Mouse (Mus musculus) cerebellum, adult 2 months (tissue): ENCODE data around the gene Uvrag. TPM values are rescaled to one million over a fixed set of nuclear protein-coding genes. Genes with fewer than 3 reads are reported as not detected.

Experiments
- DNase-seq, 2 experiments: peaks; one replicate each; pipeline ENCODE4 v3.0.0; 2021
- H3K27ac ChIP-seq: fragments of 200-500 bp; 2 replicates; pipeline ENCODE4 v1.5.1; 2012; ENCODE audit warnings: low read length, control low read depth, inconsistent platforms; ENCODE audit not compliant: insufficient read depth
- H3K27me3 ChIP-seq: fragments of 200-500 bp; 2 replicates; pipeline ENCODE4 v1.6.1; 2012; ENCODE audit warnings: inconsistent platforms, mild to moderate bottlenecking, low read length, moderate library complexity; ENCODE audit not compliant: control insufficient read depth, insufficient read depth
- H3K4me1 ChIP-seq: fragments of 200-500 bp; 2 replicates; pipeline ENCODE4 v1.6.1; 2011; ENCODE audit warnings: low read length; ENCODE audit not compliant: control insufficient read depth, insufficient read depth
- H3K4me3 ChIP-seq: fragments of 200-500 bp; replicated peaks from 2 replicates; pipeline ENCODE3; 2011; ENCODE audit warnings: mild to moderate bottlenecking, low read depth, low read length, control low read depth; ENCODE audit not compliant: insufficient read depth
- CTCF ChIP-seq: fragments of 200-500 bp; IDR thresholded peaks from 2 replicates; pipeline ENCODE4 v1.5.1; 2011; ENCODE audit warnings: low read depth, mild to moderate bottlenecking, control low read depth, low read length, moderate library complexity, borderline replicate concordance; ENCODE audit not compliant: insufficient read depth
- POLR2A ChIP-seq: fragments of 200-500 bp; IDR thresholded peaks from 2 replicates; pipeline ENCODE4 v1.6.1; 2011; ENCODE audit warnings: low read length, control low read depth, borderline replicate concordance; ENCODE audit not compliant: insufficient read depth
- WGBS: fragments of 180-500 bp; shearing (Covaris S2); methylation state at CpG from one replicate; pipeline ENCODE4 v1.1.7; 2018; 5-methylcytosine and 5-hydroxymethylcytosine counted together
- polyA plus RNA-seq: library from polyadenylated mRNA; depleted of rRNA; stranded (reverse); fragments of >200 nt; gene quantifications from 2 replicates; pipeline ENCODE4 v1.2.3, GENCODE M21; 2012

The Uvrag gene
- polyA plus RNA-seq, 1 experiment = 19.2 TPM

DNA sequence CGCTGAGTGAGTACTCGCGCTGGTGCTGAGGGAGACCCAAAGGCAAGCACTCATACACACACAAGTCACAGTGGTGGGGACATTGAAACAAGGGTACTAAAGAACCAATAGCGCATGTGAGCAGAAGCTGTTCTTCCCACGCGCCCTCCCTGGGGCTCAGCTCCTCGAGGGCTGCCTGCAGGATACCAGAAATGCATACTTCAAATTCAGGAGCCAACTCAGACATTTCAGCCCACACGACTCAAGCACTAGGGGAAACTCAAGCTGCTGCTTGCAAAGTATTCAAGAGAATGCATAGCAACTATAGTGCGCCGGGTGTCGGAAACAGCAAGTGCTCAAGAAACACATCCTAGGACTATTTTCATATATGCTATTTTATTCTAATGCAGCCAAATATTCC, 3.7 kb upstream of the Uvrag start:
- 70% methylated on average over 11 of the region's 11 CpGs for WGBS
- H3K4me3 ChIP-seq = no peak overlapping the region
- H3K27ac ChIP-seq = no peak overlapping the region
- no peaks in the 10 kb centered on the region for H3K27me3 ChIP-seq
- TF ChIP-seq POLR2A (no peak), CTCF (no peak)
- H3K4me1 ChIP-seq = no peaks in the 10 kb centered on the region
- no peak for DNase-seq

DNA sequence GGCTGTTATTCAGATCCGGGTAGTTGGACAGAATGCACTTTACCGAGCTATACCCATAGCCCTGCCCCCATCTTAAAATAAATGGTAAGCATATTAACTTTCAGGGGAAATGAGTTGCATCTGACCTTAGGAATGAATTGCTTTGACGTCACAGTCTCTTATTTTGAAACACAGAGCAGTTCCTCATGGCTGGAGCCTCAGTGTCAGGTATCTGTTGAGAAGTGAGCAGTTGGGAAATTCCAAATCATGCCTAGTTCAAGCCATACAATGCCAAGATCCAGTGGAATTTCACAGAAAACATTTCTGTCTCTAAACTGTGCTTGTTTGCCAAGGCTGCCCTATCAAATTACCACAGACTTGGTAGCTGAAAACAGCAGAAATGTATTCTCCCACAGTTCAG, 2.3 kb upstream of the Uvrag start:
- TF ChIP-seq CTCF (no peak), POLR2A (no peak)
- Histone ChIP-seq H3K4me1 (no peaks in the 10 kb centered on the region), H3K27me3 (no peaks in the 10 kb centered on the region), H3K4me3 (no peak overlapping the region), H3K27ac (no peak overlapping the region)
- 81% methylated on average over 3 of the region's 3 CpGs for whole genome bisulfite sequencing
- DNase-seq = no peak

DNA sequence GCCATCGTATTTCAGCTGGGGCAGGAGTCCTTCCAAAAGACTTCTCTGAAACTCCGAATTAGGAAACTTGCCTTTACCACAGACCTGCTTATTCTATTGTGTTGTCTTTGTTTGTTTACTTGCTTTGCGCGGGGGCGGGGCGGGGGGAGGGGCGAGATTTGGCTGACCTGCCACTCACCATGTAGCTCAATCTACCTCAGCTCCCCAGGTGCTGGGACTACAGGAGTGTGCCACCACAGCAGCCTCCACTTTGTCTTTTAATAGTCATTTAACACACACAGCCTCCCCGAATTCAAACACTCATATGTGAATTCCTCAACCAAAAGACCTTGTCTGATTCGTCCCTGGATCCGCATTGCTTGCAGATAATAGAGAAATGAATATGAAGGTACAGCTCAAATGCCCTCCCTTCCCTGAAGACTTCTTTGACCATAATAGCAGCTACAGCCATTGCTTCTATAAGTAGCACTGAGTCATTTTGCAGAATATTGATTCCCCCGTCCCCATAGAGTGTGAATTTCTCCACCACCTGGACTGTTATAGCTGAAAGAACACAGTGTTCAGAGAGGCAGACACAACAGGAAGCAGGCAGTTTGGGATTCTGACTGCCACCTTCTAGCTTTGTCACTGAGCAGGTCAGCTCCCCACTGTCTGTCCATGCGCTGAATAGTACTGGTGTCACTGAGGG, 1.1 kb upstream of the Uvrag start:
- peak in 1 of 2 experiments; percentile 18 for DNase-seq
- 30% methylated on average over 12 of the region's 12 CpGs for WGBS

DNA sequence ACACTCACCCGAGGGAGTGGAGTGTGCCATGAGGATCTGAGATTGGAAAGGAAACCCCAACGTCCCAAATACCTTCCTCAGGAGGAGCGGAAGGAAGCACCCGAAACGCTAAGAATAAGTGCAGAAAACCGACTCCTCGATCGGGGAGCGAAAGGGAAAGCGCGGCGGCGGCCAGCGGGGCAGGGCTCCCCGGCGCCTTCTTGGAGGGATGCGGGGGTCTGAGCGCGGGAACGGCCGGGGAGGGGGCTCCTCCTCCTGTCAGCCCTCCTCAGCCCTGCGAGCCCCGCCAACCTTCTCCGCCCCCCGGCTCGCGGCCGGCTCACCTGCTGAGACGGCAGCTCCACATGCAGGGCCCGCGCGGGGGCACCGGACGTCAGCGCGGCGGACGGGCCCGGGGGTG, 430 bp downstream of the Uvrag start:
- Histone ChIP-seq H3K27me3 (no peaks in the 10 kb centered on the region), H3K4me1 (no peaks in the 10 kb centered on the region), H3K4me3 (peak overlapping the region; percentile 61), H3K27ac (peak overlapping the region; percentile 76)
- no peak for DNase-seq
- TF ChIP-seq POLR2A (no peak), CTCF (no peak)
- WGBS = under 1% methylated on average over 39 of the region's 39 CpGs

More for the DNA sequence above, 1.1 kb upstream of the Uvrag start:
- Histone ChIP-seq H3K27ac (no peak overlapping the region), H3K4me1 (no peaks in the 10 kb centered on the region), H3K4me3 (peak overlapping the region; percentile 64), H3K27me3 (no peaks in the 10 kb centered on the region)
- TF ChIP-seq CTCF (no peak), POLR2A (no peak)

DNA sequence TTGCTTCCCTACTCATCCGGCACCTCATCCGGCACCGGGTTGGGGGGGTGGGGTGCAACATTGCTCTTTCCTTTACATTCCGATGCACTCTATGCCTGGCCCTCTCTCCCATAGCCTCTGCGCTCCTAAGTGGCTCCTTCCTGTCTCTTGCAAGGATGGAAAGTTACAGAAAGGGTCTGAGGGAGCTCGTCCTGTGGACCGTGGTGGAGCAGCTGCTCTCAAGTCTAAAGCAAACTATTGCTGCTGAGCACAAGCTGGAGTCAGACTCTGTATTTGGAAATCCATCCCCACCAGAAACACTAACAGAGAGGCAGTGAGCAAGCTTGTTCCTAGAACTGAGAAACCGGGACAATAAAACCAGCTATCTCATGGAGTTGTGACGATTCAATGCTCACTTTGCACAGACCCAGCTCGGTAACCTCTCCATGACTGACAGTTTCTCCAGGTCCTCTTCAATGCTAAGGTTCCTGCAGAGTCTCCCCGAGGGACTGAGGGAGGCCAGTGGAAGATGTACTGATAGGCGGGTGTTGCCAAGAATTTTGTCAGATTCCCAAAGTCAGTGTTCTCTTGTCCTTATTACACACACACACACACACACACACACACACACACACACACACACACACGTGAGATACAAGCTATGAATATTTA, 975 bp downstream of the Uvrag start:
- H3K27ac ChIP-seq = peak overlapping the region; percentile 76; the same call in 1 of the 2 replicates
- no peaks in the 10 kb centered on the region for H3K4me1 ChIP-seq
- no peaks in the 10 kb centered on the region for H3K27me3 ChIP-seq
- WGBS = under 1% methylated on average over 13 of the region's 13 CpGs
- H3K4me3 ChIP-seq = peak overlapping the region; percentile 61
- peak; percentile 38 for DNase-seq
- TF ChIP-seq POLR2A = no peak
- TF ChIP-seq CTCF = no peak

DNA sequence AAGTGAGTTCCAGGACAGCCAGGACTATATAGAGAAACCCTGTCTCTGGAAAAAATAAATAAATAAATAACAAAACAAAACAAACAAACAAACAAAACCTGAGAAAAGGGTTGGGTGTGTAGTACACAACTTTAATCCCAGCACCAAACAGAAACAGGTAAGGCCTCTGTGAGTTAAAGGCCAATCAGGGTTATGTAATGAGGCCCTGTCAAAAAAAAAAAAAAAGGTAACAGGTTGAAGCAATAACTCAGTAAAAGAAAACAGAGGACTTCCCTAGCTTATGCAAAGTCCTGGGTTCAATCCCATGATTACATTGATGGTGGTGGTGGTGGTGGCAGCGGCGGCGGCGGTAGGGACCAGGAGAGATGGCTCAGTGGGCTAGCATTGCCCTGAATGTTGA, 3.4 kb downstream of the Uvrag start:
- 99% methylated on average over 4 of the region's 4 CpGs for WGBS

DNA sequence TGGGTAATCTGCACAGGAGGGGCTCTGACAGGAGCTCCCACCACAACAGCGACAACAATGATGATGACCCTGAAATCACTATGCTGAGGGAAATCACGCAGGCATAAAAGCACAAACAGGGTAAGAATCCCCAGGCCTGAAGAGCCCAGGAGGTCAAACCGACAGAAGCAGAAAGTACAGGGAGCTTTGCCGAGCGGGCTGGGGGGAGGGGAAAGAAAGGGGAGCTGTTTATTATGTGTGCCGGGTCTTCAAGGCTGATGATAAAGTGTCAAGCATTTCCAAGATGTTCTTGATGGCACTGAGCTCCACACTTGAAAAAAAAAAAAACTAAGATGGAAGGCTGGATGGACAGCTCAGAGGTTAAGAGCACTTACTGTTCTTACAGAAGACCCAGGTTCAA, 4.2 kb downstream of the Uvrag start:
- Histone ChIP-seq H3K4me1 (no peaks in the 10 kb centered on the region), H3K27ac (no peak overlapping the region), H3K27me3 (no peaks in the 10 kb centered on the region), H3K4me3 (no peak overlapping the region)
- no peak for TF ChIP-seq CTCF
- TF ChIP-seq POLR2A = no peak
- 57% methylated on average over 6 of the region's 6 CpGs for WGBS
- no peak for DNase-seq

More for the DNA sequence above, 3.4 kb downstream of the Uvrag start:
- no peaks in the 10 kb centered on the region for H3K4me1 ChIP-seq
- DNase-seq = no peak
- TF ChIP-seq CTCF (no peak), POLR2A (no peak)
- no peaks in the 10 kb centered on the region for H3K27me3 ChIP-seq
- no peak overlapping the region for H3K27ac ChIP-seq
- no peak overlapping the region for H3K4me3 ChIP-seq

DNA sequence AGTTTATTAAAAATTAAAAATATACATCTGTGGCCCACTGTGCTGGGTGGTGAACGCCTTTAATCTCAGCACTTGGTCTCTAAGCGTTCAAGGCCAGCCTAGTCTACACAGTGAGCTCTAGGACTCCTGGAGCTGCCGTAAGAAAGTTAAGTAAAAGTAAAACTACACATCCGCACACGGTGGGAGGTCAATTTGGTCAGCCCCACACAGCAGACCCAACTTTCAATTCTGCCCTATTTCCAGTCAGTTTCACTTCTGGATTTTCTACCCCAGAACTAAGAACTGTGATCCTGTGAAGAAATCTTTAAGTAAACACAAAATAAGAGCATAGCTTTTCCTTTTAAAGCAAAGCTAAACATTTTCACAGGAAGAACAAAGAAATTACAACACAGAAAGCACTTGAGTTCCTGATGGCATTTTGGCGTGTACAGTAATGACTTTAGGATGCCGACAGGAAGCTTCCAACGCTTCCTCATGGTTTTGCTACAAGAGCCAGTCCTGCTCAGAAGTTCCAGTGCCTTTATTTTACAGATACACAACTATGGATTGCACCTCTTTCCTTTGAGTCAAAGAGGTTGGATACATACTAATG, 7.0 kb downstream of the Uvrag start:
- H3K4me1 ChIP-seq = no peaks in the 10 kb centered on the region
- no peaks in the 10 kb centered on the region for H3K27me3 ChIP-seq
- TF ChIP-seq POLR2A = no peak
- TF ChIP-seq CTCF = no peak
- H3K27ac ChIP-seq = no peak overlapping the region
- WGBS = 89% methylated on average over 8 of the region's 8 CpGs
- no peak for DNase-seq
- no peak overlapping the region for H3K4me3 ChIP-seq
